Mouse (Mus musculus) ES-Bruce4 (cell line): ENCODE measurements around the gene Tcf15. TPM values are rescaled to one million over a fixed set of nuclear protein-coding genes. Genes with fewer than 3 reads are reported as not detected.

ENCODE experiments used
- H3K27ac ChIP-seq: 2 replicates; pipeline ENCODE4 v1.5.1; 2012; ENCODE audit warnings: low read length, inconsistent platforms; ENCODE audit not compliant: insufficient read depth
- H3K27me3 ChIP-seq: 2 replicates; pipeline ENCODE4 v1.6.1; 2012; ENCODE audit warnings: mild to moderate bottlenecking, low read length, inconsistent platforms; ENCODE audit not compliant: control insufficient read depth, poor library complexity, insufficient read depth, severe bottlenecking
- H3K36me3 ChIP-seq: 2 replicates; pipeline ENCODE4 v1.6.1; 2012; ENCODE audit warnings: inconsistent platforms, mild to moderate bottlenecking, low read length, moderate library complexity; ENCODE audit not compliant: control insufficient read depth, poor library complexity, insufficient read depth, severe bottlenecking
- H3K4me1 ChIP-seq: one replicate; pipeline ENCODE4 v1.8.1; 2011; ENCODE audit warnings: low read length; ENCODE audit not compliant: control insufficient read depth, insufficient read depth
- H3K4me3 ChIP-seq: 2 replicates; pipeline ENCODE4 v1.5.1; 2011; ENCODE audit warnings: low read depth, mild to moderate bottlenecking, low read length
- H3K9ac ChIP-seq: 2 replicates; pipeline ENCODE4 v1.6.1; 2012; ENCODE audit warnings: low read depth, mild to moderate bottlenecking, inconsistent platforms; ENCODE audit not compliant: poor library complexity, severe bottlenecking
- H3K9me3 ChIP-seq: replicated peaks from 2 replicates; pipeline ENCODE4 v1.6.1; 2012; ENCODE audit warnings: mild to moderate bottlenecking, low read length, inconsistent platforms; ENCODE audit not compliant: control insufficient read depth, poor library complexity, insufficient read depth, severe bottlenecking
- CTCF ChIP-seq: IDR thresholded peaks from one replicate; pipeline ENCODE4 v1.8.1; 2011; ENCODE audit warnings: low read depth, low read length
- EP300 ChIP-seq: IDR thresholded peaks from 2 replicates; pipeline ENCODE4 v1.6.1; 2011; ENCODE audit warnings: low read depth, low read length; ENCODE audit not compliant: insufficient read depth
- POLR2A ChIP-seq: IDR thresholded peaks from one replicate; pipeline ENCODE4 v1.8.1; 2011; ENCODE audit warnings: low read length; ENCODE audit not compliant: insufficient read depth
- polyA plus RNA-seq: library from polyadenylated mRNA; stranded (reverse); fragments of >200 nt; gene quantifications from 2 replicates; pipeline ENCODE4 v1.2.4, GENCODE M21; 2011; ENCODE audit warnings: low read depth; ENCODE audit not compliant: missing spikeins, insufficient read depth, insufficient read length

The Tcf15 gene
- polyA plus RNA-seq, 1 experiment, result 8.3 TPM

- Histone ChIP-seq H3K36me3 (no peaks in the 10 kb centered on the region), H3K4me1 (peaks cover 10% of the 10 kb centered on the region), H3K27ac (peak overlapping the region; percentile 62), H3K4me3 (peak overlapping the region; percentile 4; the same call in 1 of the 2 replicates), H3K9ac (peak overlapping the region; percentile 13; the same call in 1 of the 2 replicates), H3K27me3 (no peaks in the 10 kb centered on the region), H3K9me3 (no peaks in the 10 kb centered on the region)
- TF ChIP-seq EP300, result no peak
- no peak for TF ChIP-seq CTCF
- TF ChIP-seq POLR2A, result no peak
These were observed 46.8 kb downstream of the Tcf15 start for GRCm38 (mm10) chr2:152190161-152190560.

GRCm38 (mm10) chr2:152192591-152193345 lies 49.4 kb downstream of the Tcf15 start:
- no peak overlapping the region for H3K4me3 ChIP-seq
- no peaks in the 10 kb centered on the region for H3K27me3 ChIP-seq
- no peaks in the 10 kb centered on the region for H3K9me3 ChIP-seq
- H3K27ac ChIP-seq, result no peak overlapping the region
- H3K36me3 ChIP-seq, result no peaks in the 10 kb centered on the region
- no peak overlapping the region for H3K9ac ChIP-seq
- TF ChIP-seq POLR2A (no peak), EP300 (no peak), CTCF (no peak)
- H3K4me1 ChIP-seq, result peaks cover 10% of the 10 kb centered on the region

- H3K27ac ChIP-seq, result no peak overlapping the region
- TF ChIP-seq EP300 (no peak), CTCF (no peak), POLR2A (no peak)
These were observed 50.0 kb downstream of the Tcf15 start for GRCm38 (mm10) chr2:152193346-152193710.

GRCm38 (mm10) chr2:152194586-152194985 lies 51.2 kb downstream of the Tcf15 start:
- no peaks in the 10 kb centered on the region for H3K36me3 ChIP-seq
- H3K9me3 ChIP-seq, result no peaks in the 10 kb centered on the region
- no peak overlapping the region for H3K27ac ChIP-seq
- H3K4me3 ChIP-seq, result no peak overlapping the region
- no peak overlapping the region for H3K9ac ChIP-seq
- H3K27me3 ChIP-seq, result no peaks in the 10 kb centered on the region
- peaks cover 10% of the 10 kb centered on the region for H3K4me1 ChIP-seq
- TF ChIP-seq POLR2A, result no peak
- TF ChIP-seq CTCF, result no peak
- no peak for TF ChIP-seq EP300

More at GRCm38 (mm10) chr2:152193346-152193710, 50.0 kb downstream of the Tcf15 start:
- H3K4me1 ChIP-seq, result peaks cover 10% of the 10 kb centered on the region
- H3K9ac ChIP-seq, result no peak overlapping the region
- H3K4me3 ChIP-seq, result no peak overlapping the region
- H3K36me3 ChIP-seq, result no peaks in the 10 kb centered on the region
- no peaks in the 10 kb centered on the region for H3K27me3 ChIP-seq
- H3K9me3 ChIP-seq, result no peaks in the 10 kb centered on the region

GRCm38 (mm10) chr2:152196896-152197295 lies 53.5 kb downstream of the Tcf15 start:
- H3K27me3 ChIP-seq, result no peaks in the 10 kb centered on the region
- no peak for TF ChIP-seq EP300
- TF ChIP-seq POLR2A, result no peak
- no peak for TF ChIP-seq CTCF
- H3K36me3 ChIP-seq, result no peaks in the 10 kb centered on the region
- peak overlapping the region; percentile 31; the same call in 1 of the 2 replicates for H3K27ac ChIP-seq
- H3K4me1 ChIP-seq, result no peaks in the 10 kb centered on the region
- no peak overlapping the region for H3K4me3 ChIP-seq
- H3K9me3 ChIP-seq, result no peaks in the 10 kb centered on the region
- H3K9ac ChIP-seq, result no peak overlapping the region

GRCm38 (mm10) chr2:152197301-152197712 lies 53.9 kb downstream of the Tcf15 start:
- TF ChIP-seq POLR2A (no peak), CTCF (peak; percentile 77), EP300 (no peak)

More at GRCm38 (mm10) chr2:152197301-152197712, 53.9 kb downstream of the Tcf15 start:
- no peaks in the 10 kb centered on the region for H3K9me3 ChIP-seq
- peak overlapping the region; percentile 56 for H3K4me3 ChIP-seq
- H3K36me3 ChIP-seq, result no peaks in the 10 kb centered on the region
- H3K27ac ChIP-seq, result peak overlapping the region; percentile 31; the same call in 1 of the 2 replicates
- H3K4me1 ChIP-seq, result no peaks in the 10 kb centered on the region
- no peak overlapping the region for H3K9ac ChIP-seq
- H3K27me3 ChIP-seq, result no peaks in the 10 kb centered on the region

Other genes starting within 250 kb of the Tcf15 start
- gene Angpt4, start 232.4 kb upstream of the Tcf15 start, polyA plus RNA-seq, result 0.25 TPM in 1 of 2 replicates, not detected in the other
- gene Fam110a, start 163.3 kb upstream of the Tcf15 start, polyA plus RNA-seq, result 13.6 and 14.4 TPM in 2 replicates
- gene Slc52a3, start 147.1 kb upstream of the Tcf15 start, polyA plus RNA-seq, result 2.6 and 3.0 TPM in 2 replicates
- gene Scrt2, start 62.0 kb upstream of the Tcf15 start, polyA plus RNA-seq, result 0.18 and 0.32 TPM in 2 replicates
- gene Srxn1, start 38.0 kb upstream of the Tcf15 start, polyA plus RNA-seq, result 18.1 TPM in 2 replicates
- gene Csnk2a1, start 83.3 kb downstream of the Tcf15 start, polyA plus RNA-seq, result 258 and 280 TPM in 2 replicates
- gene Tbc1d20, start 150.3 kb downstream of the Tcf15 start, polyA plus RNA-seq, result 27.7 and 32.3 TPM in 2 replicates
- gene Rbck1, start 189.1 kb downstream of the Tcf15 start, polyA plus RNA-seq, result 86.7 and 89.1 TPM in 2 replicates
- 11.4 and 12.3 TPM in 2 replicates for gene Trib3, start 200.5 kb downstream of the Tcf15 start, polyA plus RNA-seq
- gene Nrsn2, start 233.1 kb downstream of the Tcf15 start, polyA plus RNA-seq, result 1.1 TPM in 1 of 2 replicates, not detected in the other